Mouse (Mus musculus) heart, adult 9 months (tissue): ENCODE measurements around the gene Cryzl2.
A peak's percentile ranks its signal among the peaks of the same experiment; 100 is the strongest.

Experiments
- DNase-seq, 2 experiments: peaks; one replicate each; pipeline ENCODE4 v3.0.0; 2022; ENCODE audit warnings: low spot score in 2 of 2

The Cryzl2 gene

GRCm38 (mm10) chr1:157525692-157526354 lies 67.4 kb downstream of the Cryzl2 start:
- no peak for DNase-seq

DNA sequence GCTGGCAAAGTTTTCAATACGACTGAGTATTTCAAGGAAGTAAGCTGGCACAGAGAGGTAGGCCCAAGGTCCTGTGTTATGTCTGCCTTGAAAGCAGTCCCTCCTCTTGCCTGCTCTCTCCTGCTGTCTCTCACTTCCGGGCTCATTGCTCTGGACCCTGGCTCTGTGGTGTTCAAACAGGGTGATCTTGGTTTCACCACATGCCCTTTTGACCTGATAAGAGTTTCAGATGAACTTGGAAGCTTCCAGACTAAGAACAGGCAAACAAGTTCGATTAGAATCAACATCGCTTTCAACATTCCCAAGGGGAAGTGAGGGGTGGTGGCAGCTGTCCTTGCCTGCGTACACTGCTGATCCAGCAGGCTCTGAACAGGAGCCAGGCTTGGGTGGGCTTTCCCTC lies 68.2 kb downstream of the Cryzl2 start:
- no peak for DNase-seq

DNA sequence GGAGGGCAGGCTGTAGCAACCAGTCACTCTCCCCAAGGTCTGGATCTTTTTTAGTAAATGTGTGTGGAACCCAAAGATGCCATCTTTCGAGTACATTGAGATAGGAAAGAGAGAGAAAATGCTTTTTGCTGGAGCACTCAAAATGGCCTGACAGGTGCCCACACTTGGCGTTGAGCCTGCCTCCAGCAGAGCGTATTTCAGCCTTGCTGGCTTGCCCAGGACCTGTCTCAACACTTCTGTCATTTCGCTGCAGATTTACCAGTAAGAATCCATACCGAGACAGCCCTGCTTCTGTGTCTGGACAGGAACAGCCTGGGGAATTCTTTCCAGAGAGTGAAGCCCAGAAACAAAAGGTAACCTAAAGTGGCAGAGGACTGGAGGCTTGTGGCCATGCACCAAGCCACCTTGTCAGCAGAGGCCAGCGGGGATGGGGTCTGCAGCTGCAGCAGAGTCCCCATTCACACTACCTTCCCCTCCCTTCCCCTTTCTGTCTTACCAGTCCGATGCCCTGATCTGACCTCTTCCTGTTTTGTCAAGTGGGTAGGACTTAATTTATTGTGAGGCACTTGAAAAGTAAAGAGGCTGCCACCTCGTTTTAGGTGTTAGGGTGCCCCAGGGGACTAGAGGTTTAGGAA lies 74.6 kb downstream of the Cryzl2 start:
- no peak for DNase-seq

DNA sequence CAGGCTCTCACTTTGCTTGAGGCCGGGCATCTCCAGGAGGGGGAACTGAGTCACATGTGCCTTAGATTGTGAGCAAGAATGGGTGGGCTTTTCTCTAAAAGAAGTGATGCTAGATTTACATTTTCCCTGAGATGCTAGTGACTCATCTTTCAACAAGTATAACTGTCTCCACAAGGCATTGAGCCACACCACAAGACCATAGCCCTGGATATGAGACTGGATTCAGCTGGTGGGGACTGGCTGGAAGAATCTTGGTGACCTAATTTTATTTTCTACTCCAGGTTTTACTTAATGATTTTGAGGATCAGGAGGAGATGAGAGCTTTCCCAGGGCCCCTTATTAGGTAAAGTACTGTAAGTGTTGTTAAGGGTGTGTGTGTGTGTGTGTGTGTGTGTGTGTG lies 77.2 kb downstream of the Cryzl2 start:
- no peak for DNase-seq

DNA sequence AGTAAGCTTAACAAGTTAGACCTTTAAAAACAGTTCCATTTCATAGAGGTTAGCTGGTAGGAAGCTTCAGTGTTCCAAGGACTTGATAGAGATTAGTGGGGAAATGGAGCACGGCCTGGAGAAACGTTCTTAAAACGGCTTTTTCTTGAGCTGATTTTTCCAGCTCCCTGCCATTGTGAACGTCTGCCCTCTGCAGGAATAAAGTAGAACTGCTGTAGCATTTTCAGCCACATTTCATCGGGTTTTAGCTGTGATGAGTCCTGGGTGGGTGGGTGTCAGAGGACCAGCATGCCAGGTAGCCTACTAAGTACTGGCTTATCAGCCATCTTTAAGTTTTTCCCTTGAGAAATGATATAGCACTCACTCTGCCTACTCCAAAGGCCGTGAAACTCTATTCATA lies 78.1 kb downstream of the Cryzl2 start:
- peak in 1 of 2 experiments; percentile 14 for DNase-seq

DNA sequence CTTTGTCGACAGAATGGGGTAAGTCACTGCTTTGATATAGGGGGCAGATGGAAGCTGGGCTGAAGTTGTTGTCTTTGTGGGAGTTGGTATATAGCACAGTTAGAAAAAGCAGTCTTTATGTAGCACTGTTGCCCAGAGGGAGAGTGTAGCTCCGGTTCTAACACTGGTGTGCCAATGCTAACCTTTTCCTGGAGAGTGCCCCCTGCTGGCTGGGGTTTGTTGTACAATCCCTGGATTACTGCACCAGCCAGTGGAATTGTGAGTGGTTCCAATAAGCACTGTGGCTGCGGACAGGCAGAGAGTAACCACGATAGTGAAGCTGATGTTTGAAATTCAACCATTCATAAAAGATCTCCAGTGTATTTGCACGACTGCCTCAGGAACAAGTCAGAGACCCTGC lies 79.3 kb downstream of the Cryzl2 start:
- no peak for DNase-seq
